Mouse (Mus musculus) embryonic fibroblast, embryonic 13.5 days (primary cell): ENCODE results near the gene Hnrnpk.

ENCODE experiments used
- CTCF ChIP-seq: IDR thresholded peaks from 2 replicates; pipeline ENCODE4 v1.5.1; 2011; ENCODE audit warnings: mild to moderate bottlenecking, control low read depth, low read length, moderate library complexity, borderline replicate concordance; ENCODE audit not compliant: insufficient read depth
- POLR2A ChIP-seq: IDR thresholded peaks from 2 replicates; pipeline ENCODE4 v1.6.1; 2011; ENCODE audit warnings: low read depth, mild to moderate bottlenecking, control low read depth, low read length, moderate library complexity

- TF ChIP-seq CTCF (no peak), POLR2A (no peak)
These were observed 40.2 kb upstream of the Hnrnpk start for GRCm38 (mm10) chr13:58443326-58443725.
